Mouse (Mus musculus): Measurements from ENCODE around the gene Prex1.

Prex1 gene

DNA sequence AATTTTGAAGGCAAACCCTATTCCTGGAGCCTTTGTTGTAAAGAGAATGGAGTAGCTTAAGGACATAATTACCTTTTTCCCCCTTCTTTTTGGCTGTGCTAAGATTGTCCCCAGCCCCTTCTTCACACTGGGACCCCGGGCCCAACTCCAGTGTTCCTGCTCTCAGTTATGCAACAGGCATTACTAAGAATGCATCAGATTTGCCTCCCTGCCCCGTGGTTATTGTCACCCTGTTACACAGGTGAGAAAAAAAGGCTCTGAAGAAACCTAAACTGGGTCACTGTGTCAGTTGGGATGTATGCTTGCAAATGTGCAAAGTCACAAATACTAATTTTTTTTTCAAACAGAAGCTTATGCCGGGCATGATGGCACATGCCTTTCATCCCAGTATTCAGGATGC is 6.8 kb upstream of the Prex1 start:
- no peak for DNase-seq

GRCm38 (mm10) chr2:166719930-166720305 is 6.3 kb upstream of the Prex1 start:
- no peak for DNase-seq

- no peak for DNase-seq
These were observed 5.8 kb upstream of the Prex1 start for GRCm38 (mm10) chr2:166719301-166719929.

DNA sequence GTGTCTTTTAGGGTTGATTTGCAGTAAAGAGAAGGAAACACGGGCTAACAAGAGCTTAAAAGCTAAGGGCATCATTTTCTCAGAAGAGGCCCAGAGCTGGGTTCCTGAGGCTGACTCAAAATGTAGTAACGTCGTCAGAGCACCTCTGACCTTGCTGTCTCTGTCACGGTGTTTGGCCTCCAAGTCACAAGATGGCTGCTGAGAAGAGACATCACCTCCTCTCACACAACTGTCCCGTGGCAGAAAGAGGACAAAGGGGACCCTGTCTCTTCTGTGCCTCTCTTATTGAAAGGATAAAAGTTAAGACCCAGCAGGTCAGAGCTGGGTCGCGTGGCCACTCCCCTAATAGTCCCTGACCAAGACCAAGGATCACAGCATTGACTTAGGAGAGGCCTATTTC is 2.4 kb upstream of the Prex1 start:
- no peak for DNase-seq

- no peak for DNase-seq
These were observed 731 bp upstream of the Prex1 start for GRCm38 (mm10) chr2:166714427-166714699.

DNA sequence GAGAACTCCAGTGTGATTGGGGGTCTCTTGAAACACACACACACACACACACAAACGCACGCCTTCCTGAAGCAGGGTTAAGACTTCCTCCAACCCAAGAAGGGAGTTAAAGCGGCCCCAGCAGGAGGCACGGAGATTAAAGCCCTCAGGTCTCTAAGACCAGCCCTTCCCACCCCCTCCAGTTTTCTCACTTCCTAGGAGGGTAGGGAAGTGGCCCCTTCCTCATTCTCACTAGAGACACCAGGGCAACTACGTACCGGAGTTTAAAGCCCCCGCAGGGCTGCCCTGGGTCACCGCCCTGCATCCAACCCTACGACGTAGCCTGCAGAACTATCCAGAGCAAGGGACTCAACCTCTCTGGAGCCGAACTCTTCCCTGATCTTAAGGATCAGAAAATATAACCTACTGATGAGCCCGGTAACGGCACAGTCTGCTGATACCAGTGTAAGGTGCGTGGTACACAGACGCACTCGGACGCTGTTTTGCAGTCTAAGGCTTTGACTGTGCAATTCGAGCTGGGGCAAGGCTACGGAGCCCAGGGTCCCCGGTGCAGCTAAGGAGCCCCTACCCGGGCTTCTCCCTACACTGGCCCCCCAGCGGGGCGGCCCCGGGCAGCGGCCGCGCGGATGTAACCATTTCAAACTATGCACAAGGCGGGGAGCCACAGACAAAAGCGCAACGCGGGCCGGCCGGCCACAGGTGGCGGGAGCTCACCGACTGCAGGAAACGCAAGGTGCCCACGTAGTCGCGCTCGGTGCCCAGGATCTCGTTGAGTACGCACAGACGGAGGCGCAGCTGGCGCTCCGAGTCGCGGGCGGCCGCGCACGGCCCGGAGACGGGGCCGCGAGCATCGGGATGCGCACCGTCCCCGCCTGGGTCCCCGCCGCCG is 587 bp downstream of the Prex1 start:
- peak; percentile 43 to 53 for DNase-seq

DNA sequence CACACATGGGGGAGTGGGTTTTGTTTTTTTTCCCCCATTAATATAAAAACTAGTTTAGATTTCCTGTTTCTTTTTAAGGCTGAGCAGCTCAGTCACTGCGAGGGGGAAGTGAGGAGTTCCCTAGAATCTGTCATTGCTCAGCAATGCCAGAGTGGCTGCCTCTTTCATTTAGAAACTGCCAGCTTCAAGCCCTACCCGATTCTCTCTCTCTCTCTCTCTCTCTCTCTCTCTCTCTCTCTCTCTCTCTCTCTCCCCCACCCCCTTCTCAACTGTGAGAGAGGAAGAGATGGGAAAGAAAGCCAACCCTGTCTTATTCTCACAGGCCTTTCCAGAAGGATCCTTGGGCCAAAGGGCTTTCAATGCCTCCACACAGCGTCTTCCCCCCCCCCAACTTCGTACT is 1.3 kb downstream of the Prex1 start:
- no peak for DNase-seq

- no peak for DNase-seq
These were observed 1.9 kb downstream of the Prex1 start for GRCm38 (mm10) chr2:166711681-166712132.

DNA sequence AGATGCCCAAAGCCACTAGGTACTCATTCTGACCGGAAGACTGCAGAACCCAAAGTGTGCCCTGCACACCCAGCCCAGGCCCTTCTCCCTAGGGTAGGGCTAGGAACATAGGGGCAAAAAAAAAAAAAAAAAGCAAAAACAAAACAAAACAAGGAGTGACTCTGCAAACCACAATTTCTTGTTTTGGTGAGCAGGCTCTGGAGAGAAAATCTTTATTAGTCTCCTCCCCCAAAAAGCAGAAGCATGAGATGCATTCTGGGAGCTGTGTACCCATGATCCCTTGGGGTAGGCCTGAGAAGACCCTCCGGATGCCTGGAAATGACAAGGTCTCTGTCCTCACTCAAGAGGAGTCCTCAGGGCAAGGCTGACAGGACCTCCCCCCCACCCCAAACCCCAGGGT is 3.7 kb downstream of the Prex1 start:
- DNase-seq, result no peak

GRCm38 (mm10) chr2:166708304-166708703 is 5.3 kb downstream of the Prex1 start:
- no peak for DNase-seq

GRCm38 (mm10) chr2:166706526-166706925 is 7.1 kb downstream of the Prex1 start:
- no peak for DNase-seq

DNA sequence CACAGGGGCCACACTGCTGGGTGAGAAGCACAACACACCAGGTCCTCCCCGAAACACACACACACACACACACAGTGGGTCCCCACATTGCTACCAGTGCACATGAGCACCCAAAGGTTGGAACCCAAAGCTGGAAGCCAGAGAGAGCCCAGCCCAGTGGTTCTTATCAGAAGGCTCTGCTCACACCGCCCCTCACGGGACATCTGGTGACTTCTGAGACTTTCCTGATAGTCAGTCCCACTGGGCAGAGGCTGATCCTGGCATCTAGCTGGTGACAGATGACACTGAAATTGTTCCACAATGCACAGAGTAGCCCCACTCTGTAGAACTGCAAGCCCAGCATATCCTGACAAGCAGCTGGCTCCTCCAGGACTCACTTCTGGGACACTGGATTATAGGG is 10.1 kb downstream of the Prex1 start:
- DNase-seq, result no peak

DNA sequence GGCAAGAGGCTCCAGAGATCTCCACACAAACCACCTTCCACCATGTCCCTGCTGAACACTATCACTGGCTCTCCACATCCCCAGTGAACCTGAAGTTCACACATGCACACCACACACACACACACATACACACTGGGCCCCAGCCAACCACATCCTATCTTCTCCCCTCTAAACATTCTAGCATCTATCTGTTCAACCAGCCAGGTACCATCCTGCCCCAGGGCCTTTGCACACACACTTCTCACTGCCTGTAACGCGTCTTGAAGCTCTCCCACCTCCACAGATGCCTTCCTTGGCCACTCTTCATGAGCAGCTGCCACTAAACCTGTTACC is 11.6 kb downstream of the Prex1 start:
- DNase-seq, result no peak

- no peak for DNase-seq
These were observed 12.2 kb downstream of the Prex1 start for GRCm38 (mm10) chr2:166701248-166702112.

- DNase-seq, result no peak
These were observed 12.9 kb downstream of the Prex1 start for GRCm38 (mm10) chr2:166700732-166701131.

DNA sequence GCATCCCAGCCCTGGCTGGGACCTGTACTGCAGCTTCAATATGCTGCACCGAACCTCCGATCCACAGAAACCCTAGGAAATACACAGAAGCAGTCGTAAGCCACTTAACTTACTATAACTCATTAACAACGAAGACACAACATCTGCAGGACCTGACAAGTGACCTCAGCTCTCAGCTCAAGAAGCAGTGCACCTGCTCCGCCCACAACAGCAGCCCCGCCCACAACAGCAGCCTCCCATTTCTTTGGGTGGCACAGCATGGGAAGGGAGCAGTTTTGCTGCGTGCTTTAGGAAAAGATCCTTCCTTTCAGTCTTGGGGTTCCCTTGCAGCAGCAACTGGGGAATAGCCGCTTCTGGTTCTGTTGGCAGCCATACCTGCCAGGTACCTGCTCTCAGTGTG is 13.5 kb downstream of the Prex1 start:
- DNase-seq, result no peak

- DNase-seq, result no peak
These were observed 14.1 kb downstream of the Prex1 start for GRCm38 (mm10) chr2:166699552-166699951.

DNA sequence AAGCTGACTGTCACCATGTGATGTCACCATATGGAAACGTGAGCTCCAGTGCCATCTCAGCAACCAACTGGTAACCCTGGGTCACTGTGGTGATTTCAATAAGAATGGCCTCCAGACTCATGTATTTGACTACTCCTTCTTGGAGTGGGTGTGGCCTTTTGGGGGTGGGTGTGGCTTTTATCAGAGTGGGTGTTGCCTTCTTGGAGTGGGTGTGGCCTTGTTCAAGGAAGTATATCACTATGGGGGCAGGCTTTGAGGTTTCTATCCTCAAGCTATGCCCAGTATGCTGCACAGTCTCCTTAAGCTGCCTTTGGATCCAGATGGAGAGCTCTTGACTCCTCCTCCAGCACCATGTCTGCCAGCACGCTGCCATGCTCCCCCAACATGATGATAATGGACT is 19.0 kb downstream of the Prex1 start:
- DNase-seq, result no peak

GRCm38 (mm10) chr2:166693394-166693793 is 20.2 kb downstream of the Prex1 start:
- DNase-seq, result no peak

DNA sequence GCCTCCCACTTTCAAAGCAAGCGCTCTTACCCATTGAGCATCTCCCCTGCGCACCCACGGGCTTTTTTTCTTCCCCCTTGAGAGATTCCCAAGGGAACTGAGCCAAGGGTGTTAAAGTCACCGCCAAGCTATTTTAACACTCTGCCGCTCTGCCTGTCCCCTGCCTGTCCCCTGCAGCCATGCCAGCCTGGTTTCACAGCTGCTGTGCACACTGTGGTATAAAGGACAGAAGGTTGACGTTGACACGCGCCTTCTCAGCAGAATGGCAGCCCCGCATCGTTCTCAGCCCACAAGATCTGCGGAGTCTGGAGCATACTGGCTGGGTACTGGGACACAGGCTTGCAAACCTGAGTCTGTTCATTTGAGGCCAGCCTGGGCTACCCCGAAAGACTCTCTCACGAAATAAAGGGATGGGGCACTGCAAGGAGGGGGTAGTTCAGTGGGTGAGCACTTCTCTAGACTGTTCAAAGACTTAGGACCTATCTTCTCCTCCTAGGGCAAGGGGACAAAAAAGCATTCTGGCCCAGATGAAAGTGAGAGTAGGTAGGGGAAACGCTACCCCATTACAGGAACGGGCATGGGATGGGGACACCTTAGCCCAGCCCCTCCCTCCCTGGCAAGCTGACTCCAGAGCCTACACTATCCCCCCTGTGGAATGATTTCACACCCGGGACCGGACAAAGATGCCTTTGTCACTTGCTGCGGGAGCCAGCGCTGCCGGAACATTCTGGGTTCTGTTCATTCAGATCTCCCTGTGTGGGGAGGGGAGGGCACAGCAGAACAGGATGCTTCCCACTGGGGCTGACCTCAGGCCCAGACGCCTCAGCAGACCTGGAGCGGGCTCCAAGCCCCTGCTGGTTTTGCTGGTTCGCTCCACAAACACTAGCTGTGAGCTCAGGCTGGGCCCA is 21.8 kb downstream of the Prex1 start:
- no peak for DNase-seq

DNA sequence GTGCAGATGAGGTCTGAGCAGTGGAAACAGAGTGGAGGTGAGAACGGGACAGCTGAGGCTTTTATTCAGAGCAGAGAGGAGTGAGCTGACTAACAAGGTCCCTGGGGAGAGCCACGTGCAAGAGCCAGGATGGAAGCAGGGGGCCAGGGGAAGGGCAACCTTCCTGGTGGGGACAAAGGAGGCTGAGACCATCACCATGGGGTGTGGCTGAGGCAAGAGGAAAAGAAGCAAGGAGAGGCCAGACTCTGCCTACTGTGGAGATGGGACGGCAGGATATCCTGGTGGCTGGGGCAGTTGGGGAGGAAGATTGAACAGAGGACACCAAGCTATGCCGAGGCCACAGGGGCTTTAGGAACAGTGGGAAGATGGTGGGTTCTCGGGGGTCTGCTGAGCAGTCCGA is 26.7 kb downstream of the Prex1 start:
- DNase-seq, result no peak

- DNase-seq, result no peak
These were observed 27.8 kb downstream of the Prex1 start for GRCm38 (mm10) chr2:166685824-166686223.

Measured in lung, postnatal 4 days (tissue).